Mouse (Mus musculus) hindbrain, embryonic 10.5 days (tissue): ENCODE measurements around the gene Tmbim6. TPM values are rescaled to one million over a fixed set of nuclear protein-coding genes. Genes with fewer than 3 reads are reported as not detected.
"Not testable (repeated sequence)": the region's sequence is repeated elsewhere in the genome, so short reads cannot be mapped to it uniquely, and the experiment has no call there.

Experiments used
- DNase-seq: peaks from one replicate; pipeline ENCODE4 v3.0.0-alpha.2; 2017; ENCODE audit warnings: low spot score
- H3K27ac ChIP-seq: fragments of 300-500 bp; sonication (generic); 2 replicates; pipeline ENCODE4 v1.5.1; 2016; ENCODE audit warnings: mild to moderate bottlenecking, moderate library complexity
- H3K27me3 ChIP-seq: fragments of 300-500 bp; sonication (generic); 2 replicates; pipeline ENCODE4 v1.6.1; 2016; ENCODE audit warnings: mild to moderate bottlenecking; ENCODE audit not compliant: poor library complexity, insufficient read depth, severe bottlenecking
- H3K36me3 ChIP-seq: fragments of 300-500 bp; sonication (generic); 2 replicates; pipeline ENCODE4 v1.6.1; 2016; ENCODE audit warnings: mild to moderate bottlenecking, moderate library complexity
- H3K4me1 ChIP-seq: fragments of 300-500 bp; sonication (generic); replicated peaks from 2 replicates; pipeline ENCODE4 v1.6.1; 2016; ENCODE audit warnings: mild to moderate bottlenecking
- H3K4me3 ChIP-seq: fragments of 300-500 bp; sonication (generic); 2 replicates; pipeline ENCODE4 v1.5.1; 2016; ENCODE audit warnings: mild to moderate bottlenecking, moderate library complexity
- H3K9me3 ChIP-seq: fragments of 300-500 bp; sonication (generic); 2 replicates; pipeline ENCODE4 v1.6.1; 2016; ENCODE audit warnings: mild to moderate bottlenecking, moderate library complexity
- whole genome bisulfite sequencing: fragments of 180-500 bp; shearing (Covaris S2); methylation state at CpG from one replicate; pipeline ENCODE4 v1.1.7; 2016; 5-methylcytosine and 5-hydroxymethylcytosine counted together
- polyA plus RNA-seq: library from polyadenylated mRNA; unstranded; fragments of >200 nt; fragmentation: Nextera tagmentation; extraction: Ambion mirVana; gene quantifications from 2 replicates; pipeline ENCODE4 v1.2.1, GENCODE M21; 2016

The Tmbim6 gene
- polyA plus RNA-seq, 1 experiment from 2014 or later = 284 TPM

GRCm38 (mm10) chr15:99430394-99430793 lies 37.7 kb downstream of the Tmbim6 start:
- H3K27ac ChIP-seq = no peak overlapping the region
- H3K4me3 ChIP-seq = no peak overlapping the region
- H3K27me3 ChIP-seq = no peaks in the 10 kb centered on the region
- 86% methylated on average over 8 of the region's 8 CpGs for WGBS
- H3K36me3 ChIP-seq = peaks cover 91% of the 10 kb centered on the region
- H3K4me1 ChIP-seq = peaks cover 41% of the 10 kb centered on the region
- DNase-seq = no peak
- no peaks in the 10 kb centered on the region for H3K9me3 ChIP-seq

GRCm38 (mm10) chr15:99431063-99431462 lies 38.4 kb downstream of the Tmbim6 start:
- 92% methylated on average over 10 of the region's 10 CpGs for WGBS
- Histone ChIP-seq H3K27me3 (no peaks in the 10 kb centered on the region), H3K36me3 (peaks cover 88% of the 10 kb centered on the region), H3K9me3 (no peaks in the 10 kb centered on the region), H3K4me1 (peaks cover 46% of the 10 kb centered on the region), H3K27ac (no peak overlapping the region), H3K4me3 (no peak overlapping the region)
- DNase-seq = no peak

GRCm38 (mm10) chr15:99431504-99431903 lies 38.8 kb downstream of the Tmbim6 start:
- 78% methylated on average over 7 of the region's 7 CpGs for WGBS
- peaks cover 87% of the 10 kb centered on the region for H3K36me3 ChIP-seq

DNA sequence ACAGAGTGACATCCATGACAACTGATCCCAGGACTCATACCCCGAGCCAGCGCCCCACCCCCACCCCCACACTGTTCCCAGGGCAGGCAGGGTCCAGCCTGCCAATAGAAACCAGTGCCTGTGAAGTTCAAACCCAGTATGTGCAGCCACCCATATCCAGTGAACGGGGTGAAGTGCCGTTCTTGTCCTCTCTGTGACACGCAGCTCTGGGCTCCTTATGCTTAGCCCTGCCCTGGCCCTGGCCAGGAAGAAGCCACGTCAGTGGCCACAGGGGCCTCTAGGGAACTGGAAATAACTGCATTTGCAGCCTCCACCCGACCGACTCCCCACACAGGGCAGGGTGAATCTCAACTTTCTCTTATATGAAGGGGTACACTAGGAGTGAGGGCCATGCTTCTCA lies 39.3 kb downstream of the Tmbim6 start:
- H3K4me1 ChIP-seq = peaks cover 55% of the 10 kb centered on the region
- H3K9me3 ChIP-seq = no peaks in the 10 kb centered on the region
- DNase-seq = no peak
- no peak overlapping the region; the same call in 1 of the 2 replicates for H3K27ac ChIP-seq
- peaks cover 86% of the 10 kb centered on the region for H3K36me3 ChIP-seq
- H3K4me3 ChIP-seq = no peak overlapping the region
- 77% methylated on average over 8 of the region's 8 CpGs for WGBS
- H3K27me3 ChIP-seq = no peaks in the 10 kb centered on the region

More at GRCm38 (mm10) chr15:99431504-99431903, 38.8 kb downstream of the Tmbim6 start:
- Histone ChIP-seq H3K4me1 (peaks cover 51% of the 10 kb centered on the region), H3K4me3 (no peak overlapping the region), H3K9me3 (no peaks in the 10 kb centered on the region), H3K27me3 (no peaks in the 10 kb centered on the region), H3K27ac (no peak overlapping the region)
- no peak for DNase-seq

DNA sequence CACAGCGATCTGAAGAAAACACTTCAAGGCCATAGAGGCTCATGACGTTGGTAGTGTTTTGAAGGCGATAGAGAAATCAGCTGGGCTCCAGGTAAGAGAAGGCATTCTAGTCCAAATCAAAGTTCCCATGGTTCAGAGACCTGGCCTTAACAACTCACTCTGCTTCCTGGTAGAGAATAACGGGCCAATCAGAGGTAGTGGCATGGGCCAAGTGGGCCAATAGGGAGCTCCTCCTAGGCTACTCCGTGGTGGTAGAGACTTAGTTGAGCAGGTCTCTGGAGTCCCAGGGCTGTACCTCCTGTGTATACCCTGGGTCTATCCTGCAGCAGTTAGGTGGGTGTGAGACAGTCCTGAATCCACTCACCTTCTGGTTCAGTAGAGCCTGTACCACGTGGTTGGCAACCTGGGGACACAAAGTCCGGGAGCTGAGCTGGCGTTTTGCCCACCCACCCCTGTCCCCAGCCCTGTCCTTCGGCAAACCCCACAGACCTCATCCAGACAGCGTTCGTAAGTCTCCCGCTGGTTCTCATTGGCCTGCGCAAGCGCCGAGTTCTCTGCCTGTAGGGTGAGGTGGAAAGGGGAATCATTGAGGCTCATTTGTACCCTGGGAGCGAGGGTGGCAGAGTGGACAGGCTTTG lies 40.5 kb downstream of the Tmbim6 start:
- H3K36me3 ChIP-seq = peaks cover 83% of the 10 kb centered on the region
- DNase-seq = no peak
- H3K9me3 ChIP-seq = no peaks in the 10 kb centered on the region
- 93% methylated on average over 16 of the region's 16 CpGs for WGBS
- H3K27ac ChIP-seq = peak overlapping the region; percentile 5; the same call in 1 of the 2 replicates
- H3K27me3 ChIP-seq = no peaks in the 10 kb centered on the region
- H3K4me1 ChIP-seq = peaks cover 61% of the 10 kb centered on the region
- no peak overlapping the region for H3K4me3 ChIP-seq

- Histone ChIP-seq H3K4me3 (no peak overlapping the region), H3K27me3 (no peaks in the 10 kb centered on the region), H3K9me3 (no peaks in the 10 kb centered on the region), H3K27ac (no peak overlapping the region), H3K4me1 (peaks cover 63% of the 10 kb centered on the region), H3K36me3 (peaks cover 84% of the 10 kb centered on the region)
- WGBS = 94% methylated on average over 12 of the region's 12 CpGs
- no peak for DNase-seq
Observed at GRCm38 (mm10) chr15:99433913-99434312, 41.2 kb downstream of the Tmbim6 start.

- Histone ChIP-seq H3K36me3 (peaks cover 43% of the 10 kb centered on the region), H3K27me3 (no peaks in the 10 kb centered on the region), H3K4me1 (peaks cover 55% of the 10 kb centered on the region), H3K4me3 (no peak overlapping the region), H3K9me3 (no peaks in the 10 kb centered on the region), H3K27ac (no peak overlapping the region)
- 82% methylated on average over 8 of the region's 8 CpGs for whole genome bisulfite sequencing
- DNase-seq = no peak
Observed at GRCm38 (mm10) chr15:99438966-99439698, 46.5 kb downstream of the Tmbim6 start.

GRCm38 (mm10) chr15:99440112-99440815 lies 47.6 kb downstream of the Tmbim6 start:
- peak; percentile 27 for DNase-seq
- H3K9me3 ChIP-seq = no peaks in the 10 kb centered on the region
- H3K4me1 ChIP-seq = peaks cover 46% of the 10 kb centered on the region
- H3K36me3 ChIP-seq = peaks cover 47% of the 10 kb centered on the region
- no peaks in the 10 kb centered on the region for H3K27me3 ChIP-seq
- H3K27ac ChIP-seq = peak overlapping the region; percentile 65
- H3K4me3 ChIP-seq = no peak overlapping the region
- WGBS = 45% methylated on average over 2 of the region's 2 CpGs

DNA sequence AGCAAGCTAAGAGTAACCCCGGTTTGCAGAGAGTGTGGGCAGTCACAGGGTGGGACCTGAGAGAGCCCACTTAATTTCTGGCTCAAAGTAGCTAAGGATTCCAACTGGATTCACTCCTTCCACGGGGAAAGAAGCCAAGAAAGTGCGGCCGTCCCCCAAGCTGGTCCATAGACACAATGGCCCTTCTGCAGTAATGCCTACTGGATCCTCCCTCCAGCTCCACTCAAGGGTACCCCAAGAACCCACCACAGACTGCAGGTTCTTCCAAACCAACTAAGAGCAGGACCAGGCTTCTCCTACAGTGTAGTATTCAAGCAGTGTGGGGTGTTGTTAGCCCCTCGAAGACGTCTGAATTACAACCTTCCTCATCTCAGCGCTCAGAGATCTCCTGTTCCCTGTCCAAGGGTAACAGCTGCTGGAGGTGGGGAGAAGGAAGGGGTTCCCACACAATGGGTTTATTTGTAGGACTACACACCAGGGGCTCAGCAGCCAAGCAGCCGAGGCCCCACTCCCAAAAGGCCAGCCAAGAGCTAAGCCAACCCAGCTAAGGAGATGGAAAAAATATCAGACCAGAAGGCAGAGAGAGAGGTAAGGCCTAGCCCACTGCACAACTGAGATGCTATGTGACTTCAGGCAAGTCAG lies 48.3 kb downstream of the Tmbim6 start:
- 67% methylated on average over 8 of the region's 8 CpGs for WGBS
- DNase-seq = no peak
- no peak overlapping the region for H3K4me3 ChIP-seq
- H3K9me3 ChIP-seq = no peaks in the 10 kb centered on the region
- H3K36me3 ChIP-seq = peaks cover 44% of the 10 kb centered on the region
- peaks cover 44% of the 10 kb centered on the region for H3K4me1 ChIP-seq
- H3K27me3 ChIP-seq = no peaks in the 10 kb centered on the region
- peak overlapping the region; percentile 65 for H3K27ac ChIP-seq

DNA sequence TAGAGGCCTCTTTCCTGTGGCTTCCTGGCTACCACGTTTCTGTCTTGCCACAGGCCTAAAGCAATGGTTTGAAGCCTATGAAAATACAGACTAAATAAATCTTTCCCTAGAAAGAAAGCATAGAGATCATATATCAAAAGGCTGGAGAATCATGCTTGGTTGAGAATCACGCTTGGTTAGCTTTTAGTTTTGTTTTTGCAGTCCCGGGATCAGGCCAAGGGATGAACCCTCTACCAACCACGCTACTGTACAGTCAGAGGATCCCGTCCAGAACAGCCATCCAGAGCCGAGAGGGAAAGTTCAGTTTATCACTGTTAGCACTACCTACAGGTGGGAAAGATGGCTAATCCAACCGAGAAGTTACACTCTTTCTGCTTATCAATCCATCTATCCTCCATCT lies 49.7 kb downstream of the Tmbim6 start:
- WGBS = 81% methylated on average over 7 of the region's 7 CpGs
- Histone ChIP-seq H3K36me3 (peaks cover 35% of the 10 kb centered on the region), H3K9me3 (no peaks in the 10 kb centered on the region), H3K4me3 (no peak overlapping the region), H3K4me1 (peaks cover 30% of the 10 kb centered on the region), H3K27ac (no peak overlapping the region), H3K27me3 (no peaks in the 10 kb centered on the region)
- DNase-seq = no peak

DNA sequence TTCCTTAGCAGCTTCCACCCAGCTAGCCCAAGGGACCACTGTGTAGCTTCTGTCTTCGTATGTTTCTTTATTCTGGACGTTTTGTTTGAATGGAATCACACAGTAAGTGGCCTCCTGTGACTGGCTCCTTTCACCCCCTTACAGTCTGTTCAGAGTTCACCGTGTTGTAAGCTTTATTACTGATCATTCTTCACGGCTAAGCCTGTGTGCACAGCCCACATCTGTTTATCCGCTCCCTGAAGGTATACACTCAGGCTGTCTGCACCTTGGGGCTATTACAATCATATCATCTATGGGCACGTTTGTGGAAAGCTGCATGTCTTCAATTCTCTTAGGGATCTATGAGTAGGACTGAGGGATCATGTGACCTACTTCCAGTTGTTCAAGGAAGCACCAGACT lies 52.9 kb downstream of the Tmbim6 start:
- Histone ChIP-seq H3K4me3 (no peak overlapping the region), H3K27ac (no peak overlapping the region), H3K27me3 (no peaks in the 10 kb centered on the region), H3K4me1 (peaks cover 29% of the 10 kb centered on the region), H3K36me3 (peaks cover 46% of the 10 kb centered on the region), H3K9me3 (no peaks in the 10 kb centered on the region)
- DNase-seq = no peak
- WGBS = 72% methylated on average over 6 of the region's 6 CpGs

GRCm38 (mm10) chr15:99446136-99446535 lies 53.5 kb downstream of the Tmbim6 start:
- H3K27ac ChIP-seq, DNase-seq, H3K27me3 ChIP-seq, H3K9me3 ChIP-seq, H3K4me3 ChIP-seq: not testable (repeated sequence)
- H3K36me3 ChIP-seq = peaks cover 50% of the 10 kb centered on the region
- peaks cover 24% of the 10 kb centered on the region for H3K4me1 ChIP-seq
- WGBS = 92% methylated on average over 10 of the region's 10 CpGs
